Mouse (Mus musculus) stomach, embryonic 15.5 days (tissue): ENCODE data around the gene Pip4k2c. TPM values are rescaled to one million over a fixed set of nuclear protein-coding genes. Genes with fewer than 3 reads are reported as not detected.
A peak's percentile ranks its signal among the peaks of the same experiment; 100 is the strongest.

ENCODE experiments used
- ATAC-seq: fragments of 200-750 bp; cut with Nextera tagmentation; 2 replicates; pipeline ENCODE4 v1.8.0; 2017; ENCODE audit warnings: low read depth, moderate number of reproducible peaks, moderate TSS enrichment; ENCODE audit not compliant: insufficient read depth, low FRiP score
- H3K27ac ChIP-seq: fragments of 300-500 bp; sonication (generic); 2 replicates; pipeline ENCODE4 v1.5.1; 2015; ENCODE audit warnings: mild to moderate bottlenecking, inconsistent platforms
- H3K27me3 ChIP-seq: fragments of 300-500 bp; sonication (generic); replicated peaks from 2 replicates; pipeline ENCODE4 v1.6.1; 2015; ENCODE audit warnings: inconsistent platforms
- H3K36me3 ChIP-seq: fragments of 300-500 bp; sonication (generic); 2 replicates; pipeline ENCODE4 v1.6.1; 2015; ENCODE audit warnings: inconsistent platforms
- H3K4me1 ChIP-seq: fragments of 300-500 bp; sonication (generic); 2 replicates; pipeline ENCODE4 v1.6.1; 2015; ENCODE audit warnings: inconsistent platforms
- H3K4me2 ChIP-seq: fragments of 300-500 bp; sonication (generic); 2 replicates; pipeline ENCODE4 v1.6.1; 2015; ENCODE audit warnings: mild to moderate bottlenecking, inconsistent platforms
- H3K4me3 ChIP-seq: fragments of 300-500 bp; sonication (generic); replicated peaks from 2 replicates; pipeline ENCODE4 v1.5.1; 2015; ENCODE audit warnings: inconsistent platforms
- H3K9ac ChIP-seq: fragments of 300-500 bp; sonication (generic); 2 replicates; pipeline ENCODE4 v1.6.1; 2015; ENCODE audit warnings: inconsistent platforms
- H3K9me3 ChIP-seq: fragments of 300-500 bp; sonication (generic); 2 replicates; pipeline ENCODE4 v1.6.1; 2016; ENCODE audit warnings: inconsistent platforms
- WGBS: fragments of 180-500 bp; shearing (Covaris S2); methylation state at CpG from one replicate; pipeline ENCODE4 v1.1.7; 2015; 5-methylcytosine and 5-hydroxymethylcytosine counted together
- polyA plus RNA-seq: library from polyadenylated mRNA; unstranded; fragments of >200 nt; fragmentation: Nextera tagmentation; extraction: Ambion mirVana; gene quantifications from 2 replicates; pipeline ENCODE4 v1.2.1, GENCODE M21; 2015

The Pip4k2c gene
- polyA plus RNA-seq, 1 experiment from 2014 or later = 29.9 TPM

DNA sequence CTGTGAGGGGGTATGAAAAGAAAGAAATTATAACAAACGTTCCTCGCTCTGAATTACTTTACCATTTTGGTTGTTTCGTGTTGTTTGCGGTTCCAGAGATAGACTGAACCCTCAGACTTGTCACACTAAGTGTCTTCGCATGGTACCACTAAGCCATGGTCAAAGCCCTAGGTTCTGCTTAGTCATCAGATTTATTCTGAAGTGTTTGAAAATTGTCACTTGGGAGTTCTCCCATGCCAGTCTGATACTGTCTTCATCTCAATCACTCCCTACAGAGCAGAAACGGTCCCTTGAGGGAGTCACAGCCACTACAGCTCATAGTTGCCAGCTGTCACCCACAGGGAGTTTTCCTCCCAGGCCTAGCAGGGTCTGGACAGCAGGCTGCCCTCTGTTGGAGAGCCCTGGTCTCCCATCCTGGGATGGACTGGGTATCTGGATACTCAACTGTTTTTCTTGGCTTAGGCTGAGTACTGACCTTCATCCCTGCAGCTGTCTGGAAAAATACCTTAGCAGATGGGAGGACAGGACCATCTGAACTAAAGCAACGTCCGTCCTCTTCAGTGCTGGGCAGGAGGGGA lies 15.0 kb upstream of the Pip4k2c start:
- Histone ChIP-seq H3K9me3 (no peaks in the 10 kb centered on the region), H3K27ac (no peak overlapping the region), H3K4me3 (no peak overlapping the region), H3K27me3 (no peaks in the 10 kb centered on the region), H3K4me1 (no peaks in the 10 kb centered on the region), H3K4me2 (no peak overlapping the region), H3K36me3 (no peaks in the 10 kb centered on the region), H3K9ac (no peak overlapping the region)
- ATAC-seq = no peak
- 64% methylated on average over 8 of the region's 8 CpGs for WGBS

DNA sequence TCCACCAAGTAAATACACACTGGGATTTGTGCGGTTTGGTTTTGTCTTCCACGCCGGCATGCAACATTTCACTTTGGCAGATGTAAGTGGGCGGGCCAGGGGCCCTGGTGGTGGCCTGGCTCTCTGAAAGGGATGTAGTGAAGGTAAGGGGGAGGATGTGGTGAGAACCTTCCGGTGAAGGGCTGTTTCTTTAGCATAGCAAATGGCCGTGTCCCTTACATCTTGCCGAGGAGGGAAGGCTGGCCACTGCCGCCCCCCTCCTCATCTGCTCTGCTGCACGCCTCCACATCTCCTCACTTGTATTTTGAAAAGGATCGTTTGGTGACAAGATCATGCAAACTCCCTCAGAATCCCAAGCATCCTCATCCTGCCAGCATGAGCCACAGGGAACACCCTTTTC lies 14.3 kb upstream of the Pip4k2c start:
- no peaks in the 10 kb centered on the region for H3K36me3 ChIP-seq
- H3K4me3 ChIP-seq = no peak overlapping the region
- H3K4me1 ChIP-seq = no peaks in the 10 kb centered on the region
- H3K4me2 ChIP-seq = no peak overlapping the region
- no peaks in the 10 kb centered on the region for H3K9me3 ChIP-seq
- H3K27ac ChIP-seq = no peak overlapping the region
- ATAC-seq = no peak
- no peaks in the 10 kb centered on the region for H3K27me3 ChIP-seq
- no peak overlapping the region for H3K9ac ChIP-seq
- WGBS = 19% methylated on average over 10 of the region's 10 CpGs

DNA sequence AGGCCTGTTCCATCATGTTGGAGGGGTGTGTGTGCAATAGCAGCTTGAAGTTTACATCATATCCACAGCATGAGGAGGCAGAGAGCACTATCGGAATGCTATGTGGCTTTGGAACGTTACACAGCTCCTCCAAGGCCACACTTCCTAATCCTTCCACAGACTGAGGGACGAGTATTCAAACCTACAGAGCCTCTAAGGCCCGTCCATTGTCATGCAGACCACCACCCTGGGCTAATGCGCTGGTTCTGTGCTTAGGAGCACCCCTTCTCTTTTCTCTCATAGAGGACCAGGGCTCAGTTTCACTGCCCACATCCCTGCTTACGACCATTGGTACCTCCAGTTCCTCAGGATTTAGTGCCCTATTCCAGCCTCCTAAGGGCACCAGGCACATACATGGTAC lies 13.8 kb upstream of the Pip4k2c start:
- no peak for ATAC-seq
- Histone ChIP-seq H3K4me2 (no peak overlapping the region), H3K4me3 (no peak overlapping the region), H3K27ac (no peak overlapping the region), H3K9ac (no peak overlapping the region), H3K9me3 (no peaks in the 10 kb centered on the region), H3K36me3 (no peaks in the 10 kb centered on the region), H3K27me3 (no peaks in the 10 kb centered on the region), H3K4me1 (no peaks in the 10 kb centered on the region)
- 52% methylated on average over 6 of the region's 6 CpGs for WGBS

DNA sequence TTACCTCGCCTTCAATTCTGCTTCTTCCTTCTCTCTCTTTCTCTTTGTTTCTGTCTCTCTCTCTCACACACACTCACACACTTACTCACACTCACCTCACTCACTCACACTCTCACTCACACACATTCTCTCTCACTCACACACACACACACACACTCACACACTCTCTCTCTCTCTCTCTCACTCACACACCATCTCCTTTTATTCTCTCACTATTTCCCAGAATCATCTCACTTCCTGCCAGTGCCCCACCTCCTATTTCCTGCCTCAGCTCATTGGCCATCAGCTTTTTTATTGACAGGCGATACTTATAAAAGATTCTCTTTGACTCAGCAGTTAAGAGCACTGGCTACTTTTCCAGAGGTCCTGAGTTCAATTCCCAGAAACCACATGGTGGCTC lies 7.0 kb upstream of the Pip4k2c start:
- no peak overlapping the region for H3K4me3 ChIP-seq
- no peak for ATAC-seq

DNA sequence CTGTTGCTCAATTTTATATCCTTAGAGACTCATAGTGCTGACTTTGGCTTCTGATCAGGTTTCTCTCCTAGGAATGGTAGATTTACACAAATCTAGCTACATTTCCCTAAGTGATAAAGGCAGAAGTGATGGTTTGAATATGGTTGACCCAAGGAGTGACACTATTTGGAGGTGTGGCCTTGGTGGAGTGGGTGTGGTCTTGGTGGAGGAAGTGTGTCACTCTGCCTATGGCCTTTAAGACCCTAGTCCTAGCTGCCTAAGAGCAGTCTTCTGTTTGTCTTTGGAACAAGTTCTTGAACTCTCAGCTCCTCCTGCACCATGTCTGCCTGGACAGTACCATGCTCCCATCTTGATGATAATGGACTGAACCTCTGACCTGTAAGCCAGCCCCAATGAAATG lies 5.8 kb upstream of the Pip4k2c start:
- Histone ChIP-seq H3K27me3 (no peaks in the 10 kb centered on the region), H3K4me1 (no peaks in the 10 kb centered on the region)
- ATAC-seq = no peak

More for the DNA sequence above, 7.0 kb upstream of the Pip4k2c start:
- H3K27ac ChIP-seq = no peak overlapping the region
- 90% methylated on average over 2 of the region's 2 CpGs for WGBS
- no peaks in the 10 kb centered on the region for H3K9me3 ChIP-seq
- H3K27me3 ChIP-seq = no peaks in the 10 kb centered on the region
- H3K4me2 ChIP-seq = no peak overlapping the region
- no peaks in the 10 kb centered on the region for H3K36me3 ChIP-seq
- no peaks in the 10 kb centered on the region for H3K4me1 ChIP-seq
- H3K9ac ChIP-seq = no peak overlapping the region

DNA sequence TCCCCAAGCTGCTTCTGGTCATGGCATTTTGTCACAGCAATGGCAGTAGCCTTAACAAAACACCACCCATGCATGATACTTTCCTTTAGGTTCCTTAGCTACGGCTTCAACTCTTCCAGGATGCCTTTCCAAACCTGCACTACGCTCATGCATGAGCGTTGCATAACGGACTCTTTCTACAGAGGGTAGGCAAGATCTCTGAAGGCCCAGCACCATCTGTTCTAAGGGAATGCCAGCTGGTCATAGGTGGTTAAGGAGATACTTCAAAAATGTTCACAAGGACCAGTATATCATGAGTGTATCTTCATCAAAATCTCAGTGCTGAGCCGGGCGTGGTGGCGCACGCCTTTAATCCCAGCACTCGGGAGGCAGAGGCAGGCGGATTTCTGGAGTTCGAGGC lies 5.1 kb upstream of the Pip4k2c start:
- Histone ChIP-seq H3K36me3 (no peaks in the 10 kb centered on the region), H3K27ac (no peak overlapping the region), H3K9ac (no peak overlapping the region), H3K4me3 (no peak overlapping the region), H3K27me3 (no peaks in the 10 kb centered on the region), H3K4me2 (no peak overlapping the region), H3K9me3 (no peaks in the 10 kb centered on the region), H3K4me1 (no peaks in the 10 kb centered on the region)
- WGBS = 94% methylated on average over 11 of the region's 11 CpGs
- no peak for ATAC-seq

More for the DNA sequence above, 5.8 kb upstream of the Pip4k2c start:
- H3K27ac ChIP-seq = no peak overlapping the region
- no peaks in the 10 kb centered on the region for H3K36me3 ChIP-seq
- H3K4me2 ChIP-seq = no peak overlapping the region
- no peaks in the 10 kb centered on the region for H3K9me3 ChIP-seq
- no peak overlapping the region for H3K9ac ChIP-seq
- H3K4me3 ChIP-seq = no peak overlapping the region

DNA sequence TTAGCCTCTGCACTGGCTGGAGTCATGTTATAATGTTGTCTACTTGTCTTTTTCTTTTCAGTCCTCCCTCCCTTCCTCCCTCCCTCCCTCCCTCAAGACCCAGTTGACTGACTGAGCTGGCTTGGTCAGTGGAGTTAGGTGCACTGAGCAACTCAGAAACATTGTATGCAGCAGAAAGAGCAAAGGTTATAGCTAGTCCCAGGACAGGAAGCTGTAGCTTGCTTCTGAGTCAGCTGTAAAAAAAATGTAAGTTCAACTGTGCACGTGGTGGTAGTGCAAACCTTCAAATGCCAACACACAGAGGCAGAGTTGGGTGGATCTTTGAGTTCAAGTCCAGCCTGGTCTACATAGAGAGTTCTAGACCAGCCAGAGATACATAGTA lies 3.0 kb upstream of the Pip4k2c start:
- no peak overlapping the region for H3K27ac ChIP-seq
- no peaks in the 10 kb centered on the region for H3K27me3 ChIP-seq
- 33% methylated on average over 1 of the region's 1 CpGs for WGBS
- H3K9ac ChIP-seq = no peak overlapping the region
- no peaks in the 10 kb centered on the region for H3K9me3 ChIP-seq
- H3K4me2 ChIP-seq = no peak overlapping the region
- peaks cover 17% of the 10 kb centered on the region for H3K4me1 ChIP-seq
- H3K4me3 ChIP-seq = no peak overlapping the region
- ATAC-seq = no peak
- H3K36me3 ChIP-seq = no peaks in the 10 kb centered on the region

DNA sequence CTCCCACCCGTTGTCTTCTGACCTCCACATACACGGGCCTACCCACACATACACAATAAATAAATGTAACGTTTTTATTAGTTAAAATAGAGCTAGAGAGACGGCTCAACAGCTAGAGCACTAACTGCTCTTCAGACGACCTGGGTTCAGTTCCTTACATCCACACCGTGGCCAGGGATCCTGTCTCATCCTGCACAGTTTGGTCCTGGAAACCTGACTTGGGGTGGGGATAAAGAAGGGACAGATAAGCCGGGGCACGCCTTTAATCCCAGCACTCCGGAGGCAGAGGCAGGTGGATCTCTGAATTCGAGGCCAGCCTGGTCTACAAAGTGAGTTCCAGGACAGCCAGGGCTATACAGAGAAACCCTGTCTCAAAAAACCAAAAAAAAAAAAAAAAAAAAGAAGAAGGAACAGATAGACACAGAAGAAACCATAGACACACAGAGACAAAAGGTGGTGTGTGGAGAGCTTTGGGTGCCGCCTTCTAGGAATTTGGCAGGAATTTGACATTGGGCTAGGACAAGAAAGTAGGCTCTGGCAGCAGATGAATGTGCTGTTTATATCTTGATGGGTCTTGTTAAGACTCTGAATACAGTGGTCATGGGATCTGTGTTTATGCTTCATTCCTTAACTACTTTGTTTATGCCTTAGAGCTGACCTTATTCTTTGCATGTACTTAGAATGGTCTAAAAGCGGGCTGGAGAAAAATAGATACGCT lies 2.5 kb upstream of the Pip4k2c start:
- ATAC-seq = no peak
- H3K27ac ChIP-seq = no peak overlapping the region
- H3K36me3 ChIP-seq = no peaks in the 10 kb centered on the region
- no peaks in the 10 kb centered on the region for H3K9me3 ChIP-seq
- H3K4me1 ChIP-seq = peaks cover 18% of the 10 kb centered on the region
- H3K9ac ChIP-seq = no peak overlapping the region
- WGBS = 80% methylated on average over 13 of the region's 13 CpGs
- no peak overlapping the region for H3K4me3 ChIP-seq
- no peaks in the 10 kb centered on the region for H3K27me3 ChIP-seq
- no peak overlapping the region for H3K4me2 ChIP-seq

DNA sequence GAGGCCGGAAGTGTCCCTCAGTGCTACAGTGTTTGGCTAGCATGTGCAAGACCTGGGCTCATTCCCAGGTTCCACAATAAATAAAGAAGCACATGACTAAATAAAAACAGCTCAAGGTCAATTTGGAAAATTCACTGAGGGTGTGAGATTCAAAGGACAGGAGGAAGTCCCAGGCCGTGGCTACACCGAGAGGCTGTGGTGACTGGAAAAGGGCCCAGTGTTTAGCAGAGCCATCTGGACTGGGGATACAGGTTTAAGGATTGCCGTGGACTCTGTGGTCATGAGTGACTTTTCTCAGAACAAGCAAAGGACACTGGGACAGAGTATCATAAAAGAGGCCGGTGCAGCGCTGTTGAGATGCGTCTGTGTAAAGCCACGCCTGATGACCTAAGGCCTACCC lies 1.9 kb upstream of the Pip4k2c start:
- Histone ChIP-seq H3K4me3 (no peak overlapping the region), H3K9ac (no peak overlapping the region), H3K4me1 (peaks cover 18% of the 10 kb centered on the region), H3K4me2 (no peak overlapping the region), H3K36me3 (no peaks in the 10 kb centered on the region), H3K27ac (no peak overlapping the region), H3K9me3 (no peaks in the 10 kb centered on the region), H3K27me3 (no peaks in the 10 kb centered on the region)
- no peak for ATAC-seq
- WGBS = 91% methylated on average over 8 of the region's 8 CpGs

DNA sequence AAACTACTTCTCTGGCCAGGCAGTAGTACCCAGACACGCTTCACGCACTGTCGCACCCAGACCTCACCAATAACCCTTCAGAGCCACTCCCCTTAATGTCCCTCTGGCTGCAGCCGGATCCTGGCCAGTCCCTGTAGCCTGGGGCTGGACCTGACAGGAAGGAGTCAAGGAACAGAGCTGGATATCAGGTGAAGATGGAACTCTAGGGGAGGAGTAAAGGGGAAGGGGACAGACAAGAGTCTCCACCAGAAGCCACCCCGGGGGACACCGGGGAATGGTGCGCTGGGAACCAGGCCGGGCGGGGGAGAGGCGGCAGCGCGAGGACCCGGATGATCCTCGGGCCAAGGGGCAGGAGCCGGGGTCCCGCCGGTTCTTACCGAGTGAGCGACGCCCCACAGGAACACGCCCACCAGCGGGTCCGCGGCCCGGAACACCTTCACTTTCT lies 402 bp downstream of the Pip4k2c start:
- H3K9ac ChIP-seq = peak overlapping the region; percentile 70; the same call in 1 of the 2 replicates
- no peaks in the 10 kb centered on the region for H3K27me3 ChIP-seq
- H3K36me3 ChIP-seq = no peaks in the 10 kb centered on the region
- peak overlapping the region; percentile 49; the same call in 1 of the 2 replicates for H3K27ac ChIP-seq
- H3K4me2 ChIP-seq = peak overlapping the region; percentile 82
- H3K4me3 ChIP-seq = peak overlapping the region; percentile 69
- H3K4me1 ChIP-seq = peaks cover 18% of the 10 kb centered on the region
- WGBS = 1% methylated on average over 25 of the region's 25 CpGs
- no peaks in the 10 kb centered on the region for H3K9me3 ChIP-seq
- ATAC-seq = peak; percentile 47

DNA sequence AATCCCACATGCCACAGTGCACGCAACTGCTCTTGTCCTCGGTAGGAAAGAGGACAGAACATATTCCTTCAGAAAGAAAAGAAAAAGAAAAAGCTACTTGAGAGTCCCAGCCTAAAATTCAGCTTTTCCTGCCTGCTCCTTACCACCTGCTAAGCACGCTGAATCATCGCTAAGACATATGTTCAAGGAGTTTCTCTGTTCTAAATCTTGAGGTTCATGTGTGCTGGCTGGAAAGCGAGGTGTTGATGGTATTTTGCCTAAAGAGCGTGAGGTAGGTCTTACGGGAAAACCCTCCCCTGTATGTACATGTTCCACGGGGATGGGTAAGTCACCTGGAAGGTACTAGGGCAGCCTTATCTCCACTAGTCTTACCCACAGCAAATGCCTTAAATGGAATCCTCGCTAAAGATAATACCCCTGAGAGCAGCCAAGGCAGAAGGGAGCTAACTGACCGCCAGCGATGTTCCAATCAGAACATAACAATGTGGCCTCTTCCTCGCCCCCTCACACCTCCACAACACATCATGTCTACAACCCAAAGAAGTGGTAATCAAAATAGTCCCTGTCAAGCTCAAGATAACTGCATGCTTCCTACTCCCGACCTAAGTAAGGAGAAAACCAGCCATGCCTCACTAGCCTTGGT lies 1.3 kb downstream of the Pip4k2c start:
- Histone ChIP-seq H3K27me3 (no peaks in the 10 kb centered on the region), H3K4me1 (peaks cover 18% of the 10 kb centered on the region), H3K27ac (no peak overlapping the region), H3K4me3 (peak overlapping the region; percentile 69), H3K36me3 (peaks cover 8% of the 10 kb centered on the region; the same call in 1 of the 2 replicates), H3K4me2 (peak overlapping the region; percentile 82), H3K9ac (no peak overlapping the region), H3K9me3 (no peaks in the 10 kb centered on the region)
- no peak for ATAC-seq
- WGBS = 78% methylated on average over 13 of the region's 13 CpGs

DNA sequence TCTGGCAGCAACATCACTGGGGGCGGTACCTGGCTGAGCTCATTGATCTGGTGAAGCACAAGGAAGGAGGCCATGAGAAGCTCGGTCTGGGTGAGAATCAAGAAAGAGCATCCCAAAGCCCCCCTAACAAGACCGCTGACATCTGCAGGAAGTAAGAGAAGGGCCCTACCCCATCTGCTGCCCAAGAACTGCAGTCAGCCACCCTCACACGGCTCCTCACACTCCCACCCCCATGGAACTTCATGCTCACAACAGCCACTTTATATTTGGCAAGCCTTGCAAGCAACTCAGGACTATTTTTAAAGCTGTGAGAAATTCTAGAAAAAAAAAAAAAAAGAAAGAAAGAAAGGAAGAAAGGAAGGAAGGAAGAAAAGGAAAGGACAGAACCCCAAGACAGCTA lies 2.5 kb downstream of the Pip4k2c start:
- peaks cover 8% of the 10 kb centered on the region; the same call in 1 of the 2 replicates for H3K36me3 ChIP-seq
- no peak for ATAC-seq
- H3K27me3 ChIP-seq = no peaks in the 10 kb centered on the region
- peaks cover 18% of the 10 kb centered on the region for H3K4me1 ChIP-seq
- H3K4me2 ChIP-seq = no peak overlapping the region
- no peak overlapping the region for H3K9ac ChIP-seq
- 84% methylated on average over 4 of the region's 4 CpGs for WGBS
- no peak overlapping the region for H3K27ac ChIP-seq
- H3K9me3 ChIP-seq = no peaks in the 10 kb centered on the region
- H3K4me3 ChIP-seq = no peak overlapping the region
